Mouse (Mus musculus) hindbrain, embryonic 13.5 days (tissue): ENCODE data around the gene Gm48551. TPM values are rescaled to one million over a fixed set of nuclear protein-coding genes. Genes with fewer than 3 reads are reported as not detected.

Source experiments
- ATAC-seq: fragments of 200-750 bp; cut with Nextera tagmentation; 2 replicates; pipeline ENCODE4 v1.8.0; 2017; ENCODE audit warnings: moderate TSS enrichment; ENCODE audit not compliant: low FRiP score
- H3K27ac ChIP-seq: fragments of 300-500 bp; sonication (generic); 2 replicates; pipeline ENCODE4 v1.5.1; 2015; ENCODE audit warnings: inconsistent platforms, mild to moderate bottlenecking, moderate library complexity
- H3K27me3 ChIP-seq: fragments of 300-500 bp; sonication (generic); 2 replicates; pipeline ENCODE4 v1.6.1; 2015; ENCODE audit warnings: mild to moderate bottlenecking, inconsistent platforms
- H3K36me3 ChIP-seq: fragments of 300-500 bp; sonication (generic); 2 replicates; pipeline ENCODE4 v1.6.1; 2015; ENCODE audit warnings: mild to moderate bottlenecking, inconsistent platforms
- H3K4me1 ChIP-seq: fragments of 300-500 bp; sonication (generic); replicated peaks from 2 replicates; pipeline ENCODE4 v1.6.1; 2015; ENCODE audit warnings: inconsistent platforms
- H3K4me2 ChIP-seq: fragments of 300-500 bp; sonication (generic); 2 replicates; pipeline ENCODE4 v1.6.1; 2015; ENCODE audit warnings: inconsistent platforms, mild to moderate bottlenecking, moderate library complexity
- H3K4me3 ChIP-seq: fragments of 300-500 bp; sonication (generic); 2 replicates; pipeline ENCODE4 v1.5.1; 2015; ENCODE audit warnings: mild to moderate bottlenecking, inconsistent platforms
- H3K9ac ChIP-seq: fragments of 300-500 bp; sonication (generic); 2 replicates; pipeline ENCODE4 v1.6.1; 2015; ENCODE audit warnings: mild to moderate bottlenecking, inconsistent platforms
- H3K9me3 ChIP-seq: fragments of 300-500 bp; sonication (generic); 2 replicates; pipeline ENCODE4 v1.6.1; 2016; ENCODE audit warnings: inconsistent platforms
- WGBS: fragments of 180-500 bp; shearing (Covaris S2); methylation state at CpG from one replicate; pipeline ENCODE4 v1.1.7; 2015; 5-methylcytosine and 5-hydroxymethylcytosine counted together
- microRNA-seq: library from miRNA; unstranded; fragments of <30 nt; microRNA quantifications from one replicate; pipeline ENCODE4, GENCODE M21; 2016
- polyA plus RNA-seq: library from polyadenylated mRNA; unstranded; fragments of >200 nt; fragmentation: Nextera tagmentation; extraction: Ambion mirVana; gene quantifications from 2 replicates; pipeline ENCODE4 v1.2.1, GENCODE M21; 2015

The Gm48551 gene
- polyA plus RNA-seq, 1 experiment from 2014 or later = 6.5 TPM

GRCm38 (mm10) chr10:81432868-81433262, 48.6 kb downstream of the Gm48551 start:
- H3K4me1 ChIP-seq = peaks cover 49% of the 10 kb centered on the region
- H3K36me3 ChIP-seq = no peaks in the 10 kb centered on the region
- H3K4me2 ChIP-seq = peak overlapping the region; percentile 55
- peak overlapping the region; percentile 55; the same call in 1 of the 2 replicates for H3K9ac ChIP-seq
- H3K9me3 ChIP-seq = no peaks in the 10 kb centered on the region
- peak overlapping the region; percentile 30 for H3K4me3 ChIP-seq
- peak overlapping the region; percentile 35; the same call in 1 of the 2 replicates for H3K27ac ChIP-seq
- WGBS = 4% methylated on average over 17 of the region's 17 CpGs
- peak; percentile 84 for ATAC-seq
- H3K27me3 ChIP-seq = peaks cover 29% of the 10 kb centered on the region

GRCm38 (mm10) chr10:81433541-81434289, 49.4 kb downstream of the Gm48551 start:
- Histone ChIP-seq H3K36me3 (no peaks in the 10 kb centered on the region), H3K9ac (no peak overlapping the region), H3K4me3 (peak overlapping the region; percentile 30; the same call in 1 of the 2 replicates), H3K4me1 (peaks cover 49% of the 10 kb centered on the region), H3K9me3 (no peaks in the 10 kb centered on the region), H3K27ac (peak overlapping the region; percentile 35; the same call in 1 of the 2 replicates), H3K4me2 (no peak overlapping the region), H3K27me3 (peaks cover 21% of the 10 kb centered on the region)
- 73% methylated on average over 26 of the region's 26 CpGs for WGBS
- no peak for ATAC-seq

- Histone ChIP-seq H3K4me3 (no peak overlapping the region), H3K9me3 (no peaks in the 10 kb centered on the region), H3K36me3 (no peaks in the 10 kb centered on the region), H3K9ac (peak overlapping the region; percentile 46), H3K27me3 (peaks cover 19% of the 10 kb centered on the region), H3K4me2 (no peak overlapping the region), H3K4me1 (peaks cover 40% of the 10 kb centered on the region), H3K27ac (peak overlapping the region; percentile 48; the same call in 1 of the 2 replicates)
- ATAC-seq = no peak
- 70% methylated on average over 15 of the region's 15 CpGs for WGBS
Observed at GRCm38 (mm10) chr10:81434361-81435263, 50.3 kb downstream of the Gm48551 start.

- H3K27ac ChIP-seq = peak overlapping the region; percentile 48; the same call in 1 of the 2 replicates
- H3K4me2 ChIP-seq = no peak overlapping the region
- no peak for ATAC-seq
- whole genome bisulfite sequencing = 71% methylated on average over 3 of the region's 3 CpGs
- peak overlapping the region; percentile 46; the same call in 1 of the 2 replicates for H3K9ac ChIP-seq
- no peaks in the 10 kb centered on the region for H3K9me3 ChIP-seq
- no peaks in the 10 kb centered on the region for H3K36me3 ChIP-seq
- H3K4me3 ChIP-seq = no peak overlapping the region
- H3K27me3 ChIP-seq = peaks cover 21% of the 10 kb centered on the region
- H3K4me1 ChIP-seq = peaks cover 37% of the 10 kb centered on the region
Observed at GRCm38 (mm10) chr10:81435436-81435835, 51.2 kb downstream of the Gm48551 start.

- no peak for ATAC-seq
- H3K27me3 ChIP-seq = peaks cover 23% of the 10 kb centered on the region
- no peaks in the 10 kb centered on the region for H3K36me3 ChIP-seq
- H3K4me3 ChIP-seq = no peak overlapping the region
- no peak overlapping the region for H3K4me2 ChIP-seq
- no peak overlapping the region for H3K27ac ChIP-seq
- H3K4me1 ChIP-seq = no peaks in the 10 kb centered on the region
- H3K9ac ChIP-seq = no peak overlapping the region
- H3K9me3 ChIP-seq = no peaks in the 10 kb centered on the region
Observed at GRCm38 (mm10) chr10:81441019-81441418, 56.8 kb downstream of the Gm48551 start.

Small RNA genes within 50 kb of the gene (microRNA-seq; reads per million reads assigned to microRNA genes)
- 0.70 reads per million for gene Mir1191b
- gene Mir6913 = not detected

Other genes starting within 250 kb of the Gm48551 start
- 13.2 and 13.5 TPM in 2 replicates for gene Zbtb7a, start 249.2 kb upstream of the Gm48551 start, polyA plus RNA-seq
- gene Pias4, start 216.5 kb upstream of the Gm48551 start, polyA plus RNA-seq = 58.4 and 62.3 TPM in 2 replicates
- gene Eef2, start 207.8 kb upstream of the Gm48551 start, polyA plus RNA-seq = 561 and 576 TPM in 2 replicates
- gene Dapk3, start 201.5 kb upstream of the Gm48551 start, polyA plus RNA-seq = 59.1 and 61.7 TPM in 2 replicates
- 0.13 and 0.26 TPM in 2 replicates for gene 4930442H23Rik, start 200.6 kb upstream of the Gm48551 start, polyA plus RNA-seq
- gene Nmrk2, start 182.4 kb upstream of the Gm48551 start, polyA plus RNA-seq = 0.09 and 0.10 TPM in 2 replicates
- gene Atcay, start 153.6 kb upstream of the Gm48551 start, polyA plus RNA-seq = 68.1 TPM in 2 replicates
- gene Zfr2, start 151.3 kb upstream of the Gm48551 start, polyA plus RNA-seq = 19.7 and 21.6 TPM in 2 replicates
- 16.4 and 16.9 TPM in 2 replicates for gene Matk, start 131.5 kb upstream of the Gm48551 start, polyA plus RNA-seq
- gene Mrpl54, start 117.5 kb upstream of the Gm48551 start, polyA plus RNA-seq = 134 and 144 TPM in 2 replicates
- gene Apba3, start 117.5 kb upstream of the Gm48551 start, polyA plus RNA-seq = 29.7 and 30.6 TPM in 2 replicates
- gene Tjp3, start 92.9 kb upstream of the Gm48551 start, polyA plus RNA-seq = 4.5 and 5.2 TPM in 2 replicates
- gene Pip5k1c, start 91.5 kb upstream of the Gm48551 start, polyA plus RNA-seq = 97.2 and 102 TPM in 2 replicates
- gene Cactin, start 63.4 kb upstream of the Gm48551 start, polyA plus RNA-seq = 33.5 and 34.7 TPM in 2 replicates
- 4.6 and 5.6 TPM in 2 replicates for gene Tbxa2r, start 55.7 kb upstream of the Gm48551 start, polyA plus RNA-seq
- gene Gipc3, start 41.2 kb upstream of the Gm48551 start, polyA plus RNA-seq = not detected in 2 replicates
- 47.3 and 50.4 TPM in 2 replicates for gene Hmg20b, start 34.0 kb upstream of the Gm48551 start, polyA plus RNA-seq
- 11.9 and 12.4 TPM in 2 replicates for gene Mfsd12, start 27.0 kb upstream of the Gm48551 start, polyA plus RNA-seq
- 1.0 and 1.1 TPM in 2 replicates for gene 4930404N11Rik, start 18.6 kb upstream of the Gm48551 start, polyA plus RNA-seq
- gene Fzr1, start 6.0 kb upstream of the Gm48551 start, polyA plus RNA-seq = 121 and 126 TPM in 2 replicates
- gene Dohh, start within 50 bp of the Gm48551 start, polyA plus RNA-seq = 72.1 and 74.8 TPM in 2 replicates
- gene Gm48552, start 4.5 kb downstream of the Gm48551 start, polyA plus RNA-seq = 2.0 and 2.3 TPM in 2 replicates
- gene Smim24, start 8.6 kb downstream of the Gm48551 start, polyA plus RNA-seq = 1.8 TPM in 2 replicates
- gene Nfic, start 71.2 kb downstream of the Gm48551 start, polyA plus RNA-seq = 21.3 and 22.4 TPM in 2 replicates
- gene Celf5, start 98.2 kb downstream of the Gm48551 start, polyA plus RNA-seq = 61.3 and 69.0 TPM in 2 replicates
- 56.0 and 62.1 TPM in 2 replicates for gene Ncln, start 111.9 kb downstream of the Gm48551 start, polyA plus RNA-seq
- 0.93 and 0.95 TPM in 2 replicates for gene S1pr4, start 115.7 kb downstream of the Gm48551 start, polyA plus RNA-seq
- 1.2 and 1.7 TPM in 2 replicates for gene Gna15, start 139.8 kb downstream of the Gm48551 start, polyA plus RNA-seq
- 79.8 and 82.4 TPM in 2 replicates for gene Gna11, start 160.7 kb downstream of the Gm48551 start, polyA plus RNA-seq
- 545 and 558 TPM in 2 replicates for gene Aes, start 175.0 kb downstream of the Gm48551 start, polyA plus RNA-seq
- gene Tle2, start 190.1 kb downstream of the Gm48551 start, polyA plus RNA-seq = 27.7 and 28.9 TPM in 2 replicates
- 3.0 and 4.2 TPM in 2 replicates for gene Tle6, start 216.6 kb downstream of the Gm48551 start, polyA plus RNA-seq
- 1.8 and 2.7 TPM in 2 replicates for gene BC025920, start 221.8 kb downstream of the Gm48551 start, polyA plus RNA-seq
- gene Sirt6, start 243.3 kb downstream of the Gm48551 start, polyA plus RNA-seq = 57.7 and 63.8 TPM in 2 replicates
- 11.7 and 13.5 TPM in 2 replicates for gene Ankrd24, start 244.1 kb downstream of the Gm48551 start, polyA plus RNA-seq